Mouse (Mus musculus) megakaryocyte, embryonic 14.5 days (primary cell): Measurements from ENCODE around the gene Fbxo45.
"Not testable (repeated sequence)": the region's sequence is repeated elsewhere in the genome, so short reads cannot be mapped to it uniquely, and the experiment has no call there.

Experiments used
- FLI1 ChIP-seq: IDR thresholded peaks from 2 replicates; pipeline ENCODE4 v1.6.1; 2012; ENCODE audit warnings: low read length, inconsistent platforms, mixed read lengths
- GATA1 ChIP-seq: IDR thresholded peaks from 3 replicates; pipeline ENCODE4 v1.6.1; 2012; ENCODE audit warnings: mixed read lengths, low read length, inconsistent platforms, borderline replicate concordance

DNA sequence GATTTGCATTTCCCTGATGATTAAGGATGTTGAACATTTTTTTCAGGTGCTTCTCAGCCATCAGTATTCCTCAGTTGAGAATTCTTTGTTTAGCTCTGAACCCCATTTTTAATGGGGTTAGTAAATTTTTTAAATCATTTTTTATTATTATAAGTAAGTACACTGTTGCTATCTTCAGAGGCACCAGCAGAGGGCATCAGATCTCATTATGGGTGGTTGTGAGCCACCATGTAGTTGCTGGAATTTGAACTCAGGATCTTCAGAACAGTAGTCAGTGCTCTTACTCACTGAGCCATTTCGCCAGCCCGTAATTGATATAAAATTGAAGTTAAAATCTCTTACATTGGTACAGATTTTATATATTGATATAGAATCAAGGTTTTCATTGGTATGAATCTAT lies 17.3 kb upstream of the Fbxo45 start:
- TF ChIP-seq GATA1, FLI1: not testable (repeated sequence)
